Mouse (Mus musculus) gastrocnemius, postnatal 36 days (tissue): Measurements from ENCODE around the gene Thtpa. TPM values are rescaled to one million over a fixed set of nuclear protein-coding genes. Genes with fewer than 3 reads are reported as not detected.
A peak's percentile ranks its signal among the peaks of the same experiment; 100 is the strongest.

ENCODE experiments used
- DNase-seq, 2 experiments: peaks; one replicate each; pipeline ENCODE4 v3.0.0; 2022
- intact Hi-C: fragments of 180-260 bp; cut with DNase I; formaldehyde crosslinking; loops from one replicate; pipeline ENCODE4 v1.15.1; 2025
- total RNA-seq, 2 experiments: library from RNA; stranded (reverse); gene quantifications; 2 replicates each; pipeline ENCODE4 v1.2.3; 2021

The Thtpa gene
- total RNA-seq, 2 experiments from 2014 or later: 10.1 to 13.6 TPM

GRCm38 (mm10) chr14:55119421-55120134, 25.0 kb downstream of the Thtpa start:
- no peak for DNase-seq
- intact Hi-C loops: loop anchor here (5.0 kb wide), 1 partner anchor 58 kb away; no protein-coding TSS in a partner anchor

GRCm38 (mm10) chr14:55121947-55122346, 27.4 kb downstream of the Thtpa start:
- intact Hi-C loops: loop anchor here (2.0 to 5.0 kb wide), 3 partner anchors 39 to 317 kb away; no protein-coding TSS in a partner anchor
- peak; percentile 66 to 81 for DNase-seq

GRCm38 (mm10) chr14:55122359-55122758, 27.8 kb downstream of the Thtpa start:
- intact Hi-C loops: loop anchor here (2.0 to 5.0 kb wide), 3 partner anchors 38 to 316 kb away; no protein-coding TSS in a partner anchor
- no peak for DNase-seq

GRCm38 (mm10) chr14:55125711-55126110, 31.1 kb downstream of the Thtpa start:
- intact Hi-C loops: no loop called here
- no peak for DNase-seq

GRCm38 (mm10) chr14:55126521-55126920, 31.9 kb downstream of the Thtpa start:
- DNase-seq: no peak
- intact Hi-C loops: no loop called here

GRCm38 (mm10) chr14:55135676-55136075, 41.1 kb downstream of the Thtpa start:
- no peak for DNase-seq
- intact Hi-C loops: no loop called here

- intact Hi-C loops: no loop called here
- DNase-seq: no peak
These were observed 44.7 kb downstream of the Thtpa start for GRCm38 (mm10) chr14:55139313-55139712.

GRCm38 (mm10) chr14:55146324-55146723, 51.7 kb downstream of the Thtpa start:
- no peak for DNase-seq
- intact Hi-C loops: no loop called here

GRCm38 (mm10) chr14:55146829-55147401, 52.3 kb downstream of the Thtpa start:
- intact Hi-C loops: no loop called here
- DNase-seq: peak; percentile 48 to 64

- intact Hi-C loops: no loop called here
- DNase-seq: peak in 1 of 2 experiments; percentile 46
These were observed 53.9 kb downstream of the Thtpa start for GRCm38 (mm10) chr14:55148363-55148915.

Other genes with a start within 250 kb of the Thtpa start
- 1 to 10 TPM; 2.6 to 4.0 TPM for gene Homez, start 223.8 kb upstream of the Thtpa start, total RNA-seq
- 1 to 10 TPM; 2.9 to 3.0 TPM for gene Ppp1r3e, start 217.2 kb upstream of the Thtpa start, total RNA-seq
- 10 to 100 TPM; 20.9 to 25.9 TPM for gene Bcl2l2, start 211.4 kb upstream of the Thtpa start, total RNA-seq
- gene Gm20521, start 211.3 kb upstream of the Thtpa start, total RNA-seq: not detected
- 10 to 100 TPM; 51.0 to 53.2 TPM for gene Pabpn1, start 202.3 kb upstream of the Thtpa start, total RNA-seq
- 1 to 10 TPM; 1.6 to 1.7 TPM for gene Slc22a17, start 181.7 kb upstream of the Thtpa start, total RNA-seq
- 1 to 10 TPM; 2.1 to 2.5 TPM for gene Efs, start 168.7 kb upstream of the Thtpa start, total RNA-seq
- not detected for gene Il25, start 162.1 kb upstream of the Thtpa start, total RNA-seq
- gene Cmtm5, start 158.5 kb upstream of the Thtpa start, total RNA-seq: under 1 TPM in 1 of 2 experiments, not detected in 1; 0.42 TPM
- 100 to 1,000 TPM in 1 of 2 experiments, 10 to 100 TPM in 1; 40.5 to 246 TPM for gene Myh6, start 127.9 kb upstream of the Thtpa start, total RNA-seq
- gene Gm17428, start 117.9 kb upstream of the Thtpa start, total RNA-seq: not detected
- gene Myh7, start 100.2 kb upstream of the Thtpa start, total RNA-seq: 1,000 to 10,000 TPM in 1 of 2 experiments, 100 to 1,000 TPM in 1; 194 to 1,204 TPM
- gene Ngdn, start 79.3 kb upstream of the Thtpa start, total RNA-seq: 10 to 100 TPM; 13.9 to 18.1 TPM
- 1 to 10 TPM; 3.5 to 3.7 TPM for gene Zfhx2, start 2.5 kb upstream of the Thtpa start, total RNA-seq
- 1 to 10 TPM; 4.0 to 5.1 TPM for gene Ap1g2, start 11.8 kb downstream of the Thtpa start, total RNA-seq
- under 1 TPM; 0.17 to 0.23 TPM for gene Jph4, start 22.2 kb downstream of the Thtpa start, total RNA-seq
- gene Dhrs2, start 127.2 kb downstream of the Thtpa start, total RNA-seq: not detected